Mouse (Mus musculus): ENCODE results near the gene Rc3h1. TPM values are rescaled to one million over a fixed set of nuclear protein-coding genes. Genes with fewer than 3 reads are reported as not detected.
A peak's percentile ranks its signal among the peaks of the same experiment; 100 is the strongest.

Gene Rc3h1
- polyA plus RNA-seq, 1 experiment from 2014 or later: 7.4 TPM

- no peaks in the 10 kb centered on the region for H3K36me3 ChIP-seq
- no peak overlapping the region for H3K27ac ChIP-seq
- peak; percentile 79 for ATAC-seq (replicated peaks; ENCODE audit: low FRiP score)
- H3K4me2 ChIP-seq: no peak overlapping the region
- peaks cover 6% of the 10 kb centered on the region; the same call in 1 of the 2 replicates for H3K4me1 ChIP-seq
- no peak overlapping the region for H3K4me3 ChIP-seq (replicated peaks)
- WGBS: 17% methylated on average over 10 of the region's 10 CpGs
- no peaks in the 10 kb centered on the region for H3K27me3 ChIP-seq
- H3K9ac ChIP-seq: no peak overlapping the region
- no peaks in the 10 kb centered on the region for H3K9me3 ChIP-seq (replicated peaks)
Observed at GRCm38 (mm10) chr1:160899701-160900100, 6.5 kb upstream of the Rc3h1 start.

GRCm38 (mm10) chr1:160904047-160904446 is 2.2 kb upstream of the Rc3h1 start:
- H3K9me3 ChIP-seq (replicated peaks): no peaks in the 10 kb centered on the region
- no peaks in the 10 kb centered on the region for H3K36me3 ChIP-seq
- ATAC-seq (replicated peaks; ENCODE audit: low FRiP score): no peak
- 68% methylated on average over 4 of the region's 4 CpGs for WGBS
- no peak overlapping the region for H3K4me3 ChIP-seq (replicated peaks)
- no peak overlapping the region for H3K9ac ChIP-seq
- H3K4me2 ChIP-seq: no peak overlapping the region
- H3K4me1 ChIP-seq: peaks cover 14% of the 10 kb centered on the region
- H3K27me3 ChIP-seq: no peaks in the 10 kb centered on the region
- H3K27ac ChIP-seq: no peak overlapping the region

DNA sequence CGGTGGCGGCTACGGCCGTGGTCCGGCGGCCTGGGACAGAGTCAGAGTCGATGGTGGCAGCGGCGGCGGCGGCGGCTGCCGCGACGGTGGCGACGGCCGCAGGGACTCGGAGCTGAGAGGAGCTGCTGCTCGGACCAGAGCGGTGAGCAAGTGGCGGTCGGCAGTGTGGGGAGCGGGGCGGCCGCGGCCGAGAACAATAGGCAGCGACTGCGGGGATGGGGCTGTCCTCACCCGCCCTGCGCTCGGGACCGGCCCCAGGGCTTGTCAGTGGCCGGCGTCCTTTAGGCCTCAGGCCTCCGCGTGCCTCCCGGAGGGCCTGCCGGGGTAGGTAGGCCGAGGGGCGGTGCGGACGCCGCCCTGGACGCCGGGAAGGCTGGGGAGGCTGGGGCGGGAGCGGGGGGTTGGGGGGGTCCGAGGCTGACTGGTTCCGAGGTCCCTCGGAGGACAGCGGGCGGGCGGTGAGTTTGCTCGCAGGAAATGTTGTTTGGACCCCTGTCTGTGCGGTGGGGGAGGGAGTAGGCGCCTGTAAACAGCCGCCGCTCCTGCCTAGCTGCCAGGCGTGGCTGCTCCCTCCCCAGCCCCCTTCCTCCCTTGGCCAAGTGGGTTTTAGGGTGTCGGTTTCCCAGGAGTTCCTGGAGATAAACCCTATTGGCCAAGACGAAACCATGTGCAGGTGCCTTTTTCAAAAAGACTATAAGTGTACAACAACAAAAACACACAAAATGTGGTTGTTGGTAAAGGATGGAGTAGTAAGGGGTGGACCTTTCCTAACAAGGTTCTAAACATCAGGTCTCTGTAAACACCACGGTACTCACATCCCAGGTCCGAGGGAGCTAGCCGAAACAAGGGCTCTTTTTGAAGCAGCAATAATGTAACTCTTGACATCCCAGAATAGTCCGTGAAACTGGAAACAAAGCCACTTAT is 602 bp downstream of the Rc3h1 start:
- ATAC-seq (replicated peaks; ENCODE audit: low FRiP score): peak; percentile 83
- H3K36me3 ChIP-seq: no peaks in the 10 kb centered on the region
- peaks cover 9% of the 10 kb centered on the region for H3K4me1 ChIP-seq
- no peaks in the 10 kb centered on the region for H3K9me3 ChIP-seq (replicated peaks)
- no peaks in the 10 kb centered on the region for H3K27me3 ChIP-seq
- peak overlapping the region; percentile 98 for H3K9ac ChIP-seq
- H3K4me3 ChIP-seq (replicated peaks): peak overlapping the region; percentile 99
- under 1% methylated on average over 65 of the region's 67 CpGs for WGBS
- H3K4me2 ChIP-seq: peak overlapping the region; percentile 71
- H3K27ac ChIP-seq: peak overlapping the region; percentile 95

DNA sequence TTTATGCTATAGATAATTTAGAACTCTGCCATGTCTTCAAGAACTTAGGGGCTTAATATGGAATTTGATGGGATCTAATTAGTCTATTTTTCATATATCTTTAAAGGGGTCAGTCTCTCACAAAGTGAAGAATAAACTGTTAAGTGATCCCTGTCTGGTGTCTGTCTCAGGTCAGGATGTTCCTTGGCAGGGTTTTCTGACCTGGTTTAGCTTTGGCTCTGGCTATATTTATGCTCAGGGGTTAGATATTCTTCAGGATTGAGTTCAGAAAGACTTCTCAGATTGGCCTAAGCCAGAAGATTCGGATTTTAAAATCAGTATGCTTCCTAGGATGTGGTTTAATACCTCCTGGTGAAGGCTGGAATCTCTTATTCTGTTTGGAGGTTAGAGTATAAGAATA is 4.0 kb downstream of the Rc3h1 start:
- H3K9me3 ChIP-seq (replicated peaks): no peaks in the 10 kb centered on the region
- no peak overlapping the region for H3K4me3 ChIP-seq (replicated peaks)
- no peak overlapping the region for H3K4me2 ChIP-seq
- H3K36me3 ChIP-seq: no peaks in the 10 kb centered on the region
- H3K27ac ChIP-seq: no peak overlapping the region
- ATAC-seq (replicated peaks; ENCODE audit: low FRiP score): no peak
- peaks cover 9% of the 10 kb centered on the region for H3K4me1 ChIP-seq
- H3K9ac ChIP-seq: no peak overlapping the region
- WGBS: 92% methylated on average over 1 of the region's 1 CpGs
- H3K27me3 ChIP-seq: no peaks in the 10 kb centered on the region

DNA sequence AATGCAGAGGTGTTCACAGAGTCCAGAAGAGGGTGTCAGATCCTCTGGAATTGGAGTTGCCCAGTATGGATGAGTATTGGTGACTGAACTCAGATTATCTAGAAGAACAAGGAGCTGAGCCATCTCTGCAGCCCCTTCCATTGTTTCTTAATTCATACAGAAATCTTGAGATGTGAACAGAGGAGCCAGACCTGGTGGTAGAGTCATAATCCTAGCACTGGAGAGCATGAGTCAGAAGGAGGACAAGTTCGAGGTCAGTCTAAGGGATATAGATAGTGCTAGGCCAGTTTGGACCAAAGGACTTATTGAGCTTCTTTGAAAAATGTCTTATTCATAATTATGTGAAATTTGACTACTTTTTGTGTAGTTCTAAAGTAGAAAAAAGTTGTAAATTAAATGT is 4.6 kb downstream of the Rc3h1 start:
- Histone ChIP-seq H3K4me1 (peaks cover 9% of the 10 kb centered on the region), H3K9ac (no peak overlapping the region), H3K27me3 (no peaks in the 10 kb centered on the region), H3K4me2 (no peak overlapping the region), H3K36me3 (no peaks in the 10 kb centered on the region), H3K4me3 (replicated peaks) (no peak overlapping the region), H3K9me3 (replicated peaks) (no peaks in the 10 kb centered on the region), H3K27ac (no peak overlapping the region)
- WGBS: 98% methylated on average over 1 of the region's 1 CpGs
- ATAC-seq (replicated peaks; ENCODE audit: low FRiP score): no peak

GRCm38 (mm10) chr1:160919383-160919782 is 13.2 kb downstream of the Rc3h1 start:
- no peaks in the 10 kb centered on the region for H3K36me3 ChIP-seq
- WGBS: 90% methylated on average over 1 of the region's 1 CpGs
- H3K27ac ChIP-seq: no peak overlapping the region
- H3K27me3 ChIP-seq: no peaks in the 10 kb centered on the region
- H3K4me2 ChIP-seq: no peak overlapping the region
- no peak for ATAC-seq (replicated peaks; ENCODE audit: low FRiP score)
- H3K9me3 ChIP-seq (replicated peaks): no peaks in the 10 kb centered on the region
- peaks cover 16% of the 10 kb centered on the region; the same call in 1 of the 2 replicates for H3K4me1 ChIP-seq
- no peak overlapping the region for H3K4me3 ChIP-seq (replicated peaks)
- H3K9ac ChIP-seq: no peak overlapping the region

DNA sequence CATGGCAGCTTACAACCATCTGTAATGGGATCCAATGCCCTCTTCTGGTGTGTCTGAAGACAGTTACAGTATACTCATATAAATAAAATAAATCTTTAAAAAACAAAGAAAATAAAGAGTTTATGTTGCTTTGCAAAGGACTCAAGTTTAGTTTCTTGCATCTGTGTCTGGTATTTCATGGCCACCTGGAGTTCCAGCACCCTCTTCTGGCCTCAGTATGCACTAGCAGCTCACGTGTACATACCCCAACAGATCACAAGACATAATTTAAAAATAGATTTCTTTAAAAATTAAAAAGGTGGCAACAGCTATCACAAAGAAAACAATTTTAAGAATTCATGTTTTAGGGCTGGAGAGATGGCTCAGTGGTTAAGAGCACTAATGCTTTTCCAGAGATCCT is 15.7 kb downstream of the Rc3h1 start:
- H3K9me3 ChIP-seq (replicated peaks): no peaks in the 10 kb centered on the region
- H3K27me3 ChIP-seq: no peaks in the 10 kb centered on the region
- ATAC-seq (replicated peaks; ENCODE audit: low FRiP score): no peak
- 97% methylated on average over 1 of the region's 1 CpGs for WGBS
- H3K4me3 ChIP-seq (replicated peaks): no peak overlapping the region
- no peaks in the 10 kb centered on the region for H3K36me3 ChIP-seq
- H3K4me2 ChIP-seq: no peak overlapping the region
- no peak overlapping the region for H3K27ac ChIP-seq
- no peak overlapping the region for H3K9ac ChIP-seq
- peaks cover 15% of the 10 kb centered on the region; the same call in 1 of the 2 replicates for H3K4me1 ChIP-seq

GRCm38 (mm10) chr1:160931320-160931719 is 25.1 kb downstream of the Rc3h1 start:
- no peak for ATAC-seq (replicated peaks; ENCODE audit: low FRiP score)
- Histone ChIP-seq H3K4me3 (replicated peaks) (no peak overlapping the region), H3K36me3 (peaks cover 29% of the 10 kb centered on the region), H3K4me2 (no peak overlapping the region), H3K9ac (no peak overlapping the region), H3K9me3 (replicated peaks) (no peaks in the 10 kb centered on the region), H3K27ac (no peak overlapping the region), H3K4me1 (no peaks in the 10 kb centered on the region), H3K27me3 (no peaks in the 10 kb centered on the region)

GRCm38 (mm10) chr1:160933896-160934482 is 27.8 kb downstream of the Rc3h1 start:
- Histone ChIP-seq H3K9ac (no peak overlapping the region), H3K4me1 (no peaks in the 10 kb centered on the region), H3K9me3 (replicated peaks) (no peaks in the 10 kb centered on the region), H3K27me3 (no peaks in the 10 kb centered on the region), H3K27ac (no peak overlapping the region), H3K36me3 (peaks cover 49% of the 10 kb centered on the region), H3K4me2 (no peak overlapping the region), H3K4me3 (replicated peaks) (no peak overlapping the region)
- 74% methylated on average over 4 of the region's 4 CpGs for WGBS
- ATAC-seq (replicated peaks; ENCODE audit: low FRiP score): no peak

- peaks cover 55% of the 10 kb centered on the region for H3K36me3 ChIP-seq
- ATAC-seq (replicated peaks; ENCODE audit: low FRiP score): no peak
Observed at GRCm38 (mm10) chr1:160935551-160935950, 29.3 kb downstream of the Rc3h1 start.

GRCm38 (mm10) chr1:160963199-160963598 is 57.0 kb downstream of the Rc3h1 start:
- ATAC-seq (replicated peaks; ENCODE audit: low FRiP score): no peak
- no peaks in the 10 kb centered on the region for H3K4me1 ChIP-seq
- no peak overlapping the region for H3K4me3 ChIP-seq (replicated peaks)
- H3K36me3 ChIP-seq: peaks cover 79% of the 10 kb centered on the region
- no peaks in the 10 kb centered on the region for H3K27me3 ChIP-seq
- H3K9me3 ChIP-seq (replicated peaks): no peaks in the 10 kb centered on the region
- no peak overlapping the region for H3K4me2 ChIP-seq
- H3K27ac ChIP-seq: no peak overlapping the region
- 93% methylated on average over 7 of the region's 7 CpGs for WGBS
- no peak overlapping the region for H3K9ac ChIP-seq

More at GRCm38 (mm10) chr1:160935551-160935950, 29.3 kb downstream of the Rc3h1 start:
- no peaks in the 10 kb centered on the region for H3K4me1 ChIP-seq
- H3K27me3 ChIP-seq: no peaks in the 10 kb centered on the region
- H3K27ac ChIP-seq: no peak overlapping the region
- H3K4me3 ChIP-seq (replicated peaks): no peak overlapping the region
- H3K9me3 ChIP-seq (replicated peaks): no peaks in the 10 kb centered on the region
- 90% methylated on average over 6 of the region's 6 CpGs for WGBS
- H3K9ac ChIP-seq: no peak overlapping the region
- no peak overlapping the region for H3K4me2 ChIP-seq

GRCm38 (mm10) chr1:160967268-160967667 is 61.0 kb downstream of the Rc3h1 start:
- ATAC-seq (replicated peaks; ENCODE audit: low FRiP score): no peak
- no peaks in the 10 kb centered on the region for H3K27me3 ChIP-seq
- H3K27ac ChIP-seq: no peak overlapping the region
- peaks cover 81% of the 10 kb centered on the region for H3K36me3 ChIP-seq
- H3K4me2 ChIP-seq: no peak overlapping the region
- no peak overlapping the region for H3K4me3 ChIP-seq (replicated peaks)
- 66% methylated on average over 1 of the region's 1 CpGs for WGBS
- H3K9ac ChIP-seq: no peak overlapping the region
- no peaks in the 10 kb centered on the region for H3K4me1 ChIP-seq
- H3K9me3 ChIP-seq (replicated peaks): no peaks in the 10 kb centered on the region

All from kidney, embryonic 15.5 days (tissue).